Mouse (Mus musculus) stomach, embryonic 14.5 days (tissue): Measurements from ENCODE around the gene Olfr1200. TPM values are rescaled to one million over a fixed set of nuclear protein-coding genes. Genes with fewer than 3 reads are reported as not detected.

Experiments used
- ATAC-seq: fragments of 200-750 bp; cut with Nextera tagmentation; 2 replicates; pipeline ENCODE4 v1.8.0; 2017; ENCODE audit warnings: low read depth, moderate TSS enrichment; ENCODE audit not compliant: insufficient number of reproducible peaks, insufficient read depth, low FRiP score
- H3K27ac ChIP-seq: fragments of 300-500 bp; sonication (generic); 2 replicates; pipeline ENCODE4 v1.5.1; 2014; ENCODE audit warnings: mild to moderate bottlenecking, low read length, moderate library complexity, mixed read lengths
- H3K27me3 ChIP-seq: fragments of 300-500 bp; sonication (generic); 2 replicates; pipeline ENCODE4 v1.6.1; 2014; ENCODE audit warnings: low read length, control low read depth, mixed read lengths; ENCODE audit not compliant: control insufficient read depth, insufficient read depth
- H3K36me3 ChIP-seq: fragments of 300-500 bp; sonication (generic); 2 replicates; pipeline ENCODE4 v1.6.1; 2014; ENCODE audit warnings: mild to moderate bottlenecking, control low read depth, low read length, moderate library complexity, mixed read lengths; ENCODE audit not compliant: control insufficient read depth, insufficient read depth
- H3K4me1 ChIP-seq: fragments of 300-500 bp; sonication (generic); 2 replicates; pipeline ENCODE4 v1.6.1; 2014; ENCODE audit warnings: low read length, control low read depth, mixed read lengths; ENCODE audit not compliant: control insufficient read depth, insufficient read depth
- H3K4me2 ChIP-seq: fragments of 300-500 bp; sonication (generic); replicated peaks from 2 replicates; pipeline ENCODE4 v1.6.1; 2014; ENCODE audit warnings: low read depth, low read length, control low read depth
- H3K4me3 ChIP-seq: fragments of 300-500 bp; sonication (generic); 2 replicates; pipeline ENCODE4 v1.5.1; 2014; ENCODE audit warnings: low read depth, low read length, control low read depth
- H3K9ac ChIP-seq: fragments of 300-500 bp; sonication (generic); replicated peaks from 2 replicates; pipeline ENCODE4 v1.6.1; 2014; ENCODE audit warnings: low read depth, mild to moderate bottlenecking, control low read depth, low read length, moderate library complexity, mixed read lengths
- H3K9me3 ChIP-seq: fragments of 300-500 bp; sonication (generic); 2 replicates; pipeline ENCODE4 v1.6.1; 2016; ENCODE audit warnings: low read depth, low read length, control low read depth; ENCODE audit not compliant: control insufficient read depth
- WGBS: fragments of 180-500 bp; shearing (Covaris S2); extraction: QIAGEN DNeasy Blood & Tissue Kit; methylation state at CpG from one replicate; pipeline ENCODE4 v1.1.7; 2014; 5-methylcytosine and 5-hydroxymethylcytosine counted together
- polyA plus RNA-seq: library from polyadenylated mRNA; unstranded; fragments of >200 nt; fragmentation: Nextera tagmentation; extraction: Ambion mirVana; gene quantifications from 2 replicates; pipeline ENCODE4 v1.2.1, GENCODE M21; 2014

The Olfr1200 gene
- polyA plus RNA-seq: not detected in 2 replicates

DNA sequence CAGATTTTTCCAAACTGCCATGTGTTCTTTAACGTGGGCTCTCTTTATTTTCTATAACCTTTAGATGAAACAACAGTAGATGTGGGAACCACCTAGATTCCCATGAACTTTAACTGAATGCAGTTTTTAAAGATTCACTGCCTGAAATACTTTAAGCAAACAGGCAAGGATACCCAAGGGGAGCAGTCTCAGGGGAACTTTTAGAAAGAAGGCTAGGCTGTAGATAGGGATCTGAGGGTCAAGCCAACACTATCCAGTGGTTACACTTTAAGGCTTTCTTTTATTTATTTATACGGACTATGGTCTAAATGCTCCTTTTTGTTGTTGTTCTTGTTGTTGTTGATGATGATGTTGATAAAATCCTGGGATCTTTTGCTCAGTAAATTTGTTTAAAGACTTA is at the start of gene Olfr1200:
Gene Olfr1200, minus strand, starts transcription at position 101 of the 400 bp plus-strand sequence.
- Histone ChIP-seq H3K27me3 (no peaks in the 10 kb centered on the region), H3K4me1 (no peaks in the 10 kb centered on the region), H3K36me3 (no peaks in the 10 kb centered on the region), H3K4me2 (no peak within 1 kb of the TSS), H3K9me3 (no peaks in the 10 kb centered on the region), H3K4me3 (no peak within 1 kb of the TSS), H3K9ac (no peak within 1 kb of the TSS), H3K27ac (no peak within 1 kb of the TSS)
- ATAC-seq: no peak
- WGBS: 85% methylated on average over 2 of the region's 2 CpGs

DNA sequence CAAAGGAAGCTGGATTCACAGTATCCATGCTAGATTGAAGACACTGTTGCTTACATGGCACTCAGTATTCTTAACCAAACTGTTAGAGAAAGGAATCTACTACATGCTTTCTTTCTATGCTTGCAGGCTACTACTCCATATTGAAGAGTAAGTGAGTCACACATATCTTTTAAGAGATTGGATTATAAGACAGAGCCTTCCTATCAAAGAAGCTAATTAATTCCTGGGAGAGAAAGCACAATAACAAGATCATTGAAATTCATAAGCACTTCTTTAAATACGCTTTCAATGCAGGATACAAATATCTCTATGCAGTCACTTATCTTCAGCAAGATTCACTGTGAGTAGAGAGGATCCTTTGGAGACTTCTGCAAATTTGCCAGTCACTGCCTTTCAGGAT is 43.9 kb upstream of the Olfr1200 start, which contains the start of gene Olfr1202:
Gene Olfr1202, plus strand, starts transcription at position 301 of the 400 bp plus-strand sequence.
- 77% methylated on average over 1 of the region's 1 CpGs for WGBS
- no peaks in the 10 kb centered on the region for H3K4me1 ChIP-seq
- H3K4me3 ChIP-seq: no peak within 1 kb of the TSS
- H3K36me3 ChIP-seq: no peaks in the 10 kb centered on the region
- H3K9me3 ChIP-seq: no peaks in the 10 kb centered on the region
- H3K4me2 ChIP-seq: no peak within 1 kb of the TSS
- no peak within 1 kb of the TSS for H3K27ac ChIP-seq
- no peak within 1 kb of the TSS for H3K9ac ChIP-seq
- no peaks in the 10 kb centered on the region for H3K27me3 ChIP-seq
- ATAC-seq: no peak

DNA sequence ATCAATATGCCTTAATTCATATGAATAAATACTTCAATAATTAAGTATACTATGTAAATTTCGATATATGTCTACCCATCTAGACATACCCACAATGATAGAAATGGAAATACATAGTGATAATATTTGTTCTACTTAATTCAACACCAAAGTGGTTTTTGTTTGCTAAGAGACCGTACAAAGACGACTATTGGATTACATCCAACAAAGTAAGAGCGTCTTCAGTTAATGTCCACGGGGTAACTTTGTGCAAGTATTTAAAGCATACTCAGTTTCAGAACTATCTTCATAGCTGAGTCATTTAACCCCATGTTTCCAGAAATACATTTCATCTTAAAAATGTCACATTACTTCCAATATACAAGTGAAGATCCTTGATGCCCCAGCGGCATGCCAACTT is 22.4 kb upstream of the Olfr1200 start, which contains the start of gene Olfr1201:
Gene Olfr1201, plus strand, starts transcription at position 301 of the 400 bp plus-strand sequence.
- H3K4me1 ChIP-seq: no peaks in the 10 kb centered on the region
- no peak within 1 kb of the TSS for H3K4me2 ChIP-seq
- H3K36me3 ChIP-seq: no peaks in the 10 kb centered on the region
- H3K4me3 ChIP-seq: no peak within 1 kb of the TSS
- WGBS: 78% methylated on average over 6 of the region's 6 CpGs
- no peak for ATAC-seq
- no peaks in the 10 kb centered on the region for H3K27me3 ChIP-seq
- H3K9me3 ChIP-seq: no peaks in the 10 kb centered on the region
- no peak within 1 kb of the TSS for H3K27ac ChIP-seq
- H3K9ac ChIP-seq: no peak within 1 kb of the TSS

DNA sequence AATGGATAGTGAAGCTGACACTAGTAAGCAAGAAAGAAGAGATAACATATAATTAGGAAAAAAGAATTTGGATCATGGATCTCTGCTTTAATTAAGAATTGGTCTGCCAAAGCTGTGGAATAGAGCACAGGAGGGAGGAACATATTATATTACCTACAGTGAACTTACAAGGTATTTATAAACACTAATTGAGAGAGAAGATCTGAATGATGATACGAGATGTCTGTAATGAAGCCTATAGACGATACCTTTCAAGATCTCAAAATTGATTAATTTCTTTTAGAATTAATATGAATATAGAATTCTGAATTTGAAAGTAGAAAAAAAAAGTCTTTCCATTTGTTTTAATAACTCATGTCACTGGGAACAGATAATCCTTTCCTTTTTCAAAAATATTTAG is 9.9 kb downstream of the Olfr1200 start, which contains the start of gene Olfr1199:
Gene Olfr1199, minus strand, starts transcription at position 101 of the 400 bp plus-strand sequence.
- no peaks in the 10 kb centered on the region for H3K36me3 ChIP-seq
- no peak within 1 kb of the TSS for H3K4me2 ChIP-seq
- 91% methylated on average over 2 of the region's 2 CpGs for WGBS
- H3K27me3 ChIP-seq: no peaks in the 10 kb centered on the region
- no peak within 1 kb of the TSS for H3K4me3 ChIP-seq
- no peaks in the 10 kb centered on the region for H3K9me3 ChIP-seq
- H3K9ac ChIP-seq: no peak within 1 kb of the TSS
- H3K27ac ChIP-seq: no peak within 1 kb of the TSS
- H3K4me1 ChIP-seq: no peaks in the 10 kb centered on the region
- ATAC-seq: no peak

DNA sequence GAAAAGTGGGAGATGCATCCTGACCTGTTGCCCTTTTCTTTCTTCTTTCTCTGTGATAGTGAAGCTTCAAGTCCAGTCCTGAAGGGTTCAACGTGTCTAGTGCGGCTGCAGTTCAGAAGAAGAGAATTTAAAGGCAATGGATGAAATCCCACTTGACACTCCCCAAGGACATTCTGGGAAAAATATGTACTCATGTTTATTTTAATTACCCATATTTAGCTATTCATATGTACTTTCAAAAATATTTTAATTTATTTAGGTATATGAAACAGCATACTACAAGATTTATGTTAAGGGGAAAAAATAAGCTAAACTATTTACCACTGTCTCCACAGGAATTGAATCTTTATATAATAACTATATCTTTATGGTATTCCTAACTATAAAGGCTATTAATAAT is 19.0 kb downstream of the Olfr1200 start, which contains the start of gene Olfr1198:
Gene Olfr1198, minus strand, starts transcription at position 101 of the 400 bp plus-strand sequence.
- no peaks in the 10 kb centered on the region for H3K27me3 ChIP-seq
- H3K27ac ChIP-seq: no peak within 1 kb of the TSS
- no peak within 1 kb of the TSS for H3K4me3 ChIP-seq
- H3K4me1 ChIP-seq: no peaks in the 10 kb centered on the region
- no peak for ATAC-seq
- H3K36me3 ChIP-seq: no peaks in the 10 kb centered on the region
- H3K4me2 ChIP-seq: no peak within 1 kb of the TSS
- no peak within 1 kb of the TSS for H3K9ac ChIP-seq
- WGBS: 90% methylated on average over 2 of the region's 2 CpGs
- no peaks in the 10 kb centered on the region for H3K9me3 ChIP-seq

DNA sequence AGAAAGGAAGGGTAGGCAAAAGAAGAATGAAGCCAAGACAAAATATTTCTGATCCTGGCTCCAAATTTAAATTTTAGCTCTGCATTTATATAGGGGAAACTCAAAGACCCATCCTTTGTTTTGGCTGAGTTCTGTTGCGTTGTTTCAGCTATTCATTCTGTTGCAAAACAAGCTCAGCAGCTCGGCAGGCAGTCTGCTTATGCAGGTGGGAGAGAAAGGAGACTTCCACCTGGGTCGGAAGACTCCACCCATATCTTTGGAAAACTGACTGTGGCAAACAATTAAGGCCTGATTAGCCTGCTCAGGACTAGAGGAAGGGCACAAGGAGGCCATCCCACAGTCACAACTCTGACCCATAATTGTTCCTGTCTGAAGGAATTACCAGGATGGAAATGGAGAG is 26.9 kb downstream of the Olfr1200 start:
- Histone ChIP-seq H3K36me3 (no peaks in the 10 kb centered on the region), H3K27ac (no peak overlapping the region), H3K27me3 (no peaks in the 10 kb centered on the region), H3K4me2 (no peak overlapping the region), H3K9me3 (no peaks in the 10 kb centered on the region), H3K9ac (no peak overlapping the region), H3K4me1 (no peaks in the 10 kb centered on the region), H3K4me3 (no peak overlapping the region)
- 75% methylated on average over 3 of the region's 3 CpGs for WGBS
- ATAC-seq: no peak

DNA sequence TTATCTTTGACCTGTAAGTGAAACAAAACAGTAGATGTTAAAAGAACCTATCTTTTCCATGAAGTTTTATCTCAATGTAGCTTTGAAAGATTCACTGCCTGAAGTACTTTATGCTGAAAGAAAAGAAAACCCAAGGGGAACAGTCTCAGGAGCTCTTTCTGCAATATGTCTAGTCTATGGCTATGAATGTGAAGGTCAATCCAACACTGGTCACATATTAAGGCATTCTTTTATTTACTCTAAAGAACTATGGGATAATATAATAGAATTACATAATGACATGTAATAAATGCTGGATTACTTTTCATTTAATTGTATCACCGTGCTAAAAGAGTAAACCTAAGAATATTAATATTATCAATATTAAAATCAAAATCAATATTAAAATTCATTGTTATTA is 38.0 kb downstream of the Olfr1200 start, which contains the start of gene Olfr1197:
Gene Olfr1197, minus strand, starts transcription at position 101 of the 400 bp plus-strand sequence.
- Histone ChIP-seq H3K27ac (no peak within 1 kb of the TSS), H3K4me1 (no peaks in the 10 kb centered on the region), H3K9ac (no peak within 1 kb of the TSS), H3K4me2 (no peak within 1 kb of the TSS), H3K27me3 (no peaks in the 10 kb centered on the region), H3K4me3 (no peak within 1 kb of the TSS), H3K9me3 (no peaks in the 10 kb centered on the region), H3K36me3 (no peaks in the 10 kb centered on the region)
- 85% methylated on average over 1 of the region's 1 CpGs for WGBS
- ATAC-seq: no peak
